Mouse (Mus musculus): ENCODE results near the gene Ston1.

Ston1 gene

GRCm38 (mm10) chr17:88597222-88598055 lies at the start of gene Ston1:
Gene Ston1, plus strand, starts transcription at chr17:88597684.
- DNase-seq = no peak

GRCm38 (mm10) chr17:88549411-88550191 lies 47.9 kb upstream of the Ston1 start:
- no peak for DNase-seq

- DNase-seq = no peak
These were observed 47.1 kb upstream of the Ston1 start for GRCm38 (mm10) chr17:88550351-88550750.

- DNase-seq = no peak
These were observed 46.2 kb upstream of the Ston1 start for GRCm38 (mm10) chr17:88550981-88551940.

- no peak for DNase-seq
These were observed 44.9 kb upstream of the Ston1 start for GRCm38 (mm10) chr17:88552556-88552955.

- DNase-seq = no peak
These were observed 44.5 kb upstream of the Ston1 start for GRCm38 (mm10) chr17:88553001-88553449.

- DNase-seq = no peak
These were observed 43.9 kb upstream of the Ston1 start for GRCm38 (mm10) chr17:88553473-88554087.

- no peak for DNase-seq
These were observed 41.3 kb upstream of the Ston1 start for GRCm38 (mm10) chr17:88556176-88556575.

GRCm38 (mm10) chr17:88556688-88557087 lies 40.8 kb upstream of the Ston1 start:
- DNase-seq = no peak

- DNase-seq = peak; percentile 40
These were observed 39.2 kb upstream of the Ston1 start for GRCm38 (mm10) chr17:88558168-88558842.

- DNase-seq = no peak
These were observed 33.9 kb upstream of the Ston1 start for GRCm38 (mm10) chr17:88563611-88564010.

- no peak for DNase-seq
These were observed 27.5 kb upstream of the Ston1 start for GRCm38 (mm10) chr17:88569807-88570540.

- no peak for DNase-seq
These were observed 26.7 kb upstream of the Ston1 start for GRCm38 (mm10) chr17:88570784-88571183.

GRCm38 (mm10) chr17:88574811-88575210 lies 22.7 kb upstream of the Ston1 start:
- DNase-seq = no peak

GRCm38 (mm10) chr17:88578522-88579242 lies 18.8 kb upstream of the Ston1 start:
- DNase-seq = no peak

- no peak for DNase-seq
These were observed 16.9 kb upstream of the Ston1 start for GRCm38 (mm10) chr17:88580556-88580955.

GRCm38 (mm10) chr17:88581511-88582021 lies 15.9 kb upstream of the Ston1 start:
- DNase-seq = no peak

GRCm38 (mm10) chr17:88582999-88583398 lies 14.5 kb upstream of the Ston1 start:
- no peak for DNase-seq

GRCm38 (mm10) chr17:88583411-88583810 lies 14.1 kb upstream of the Ston1 start:
- no peak for DNase-seq

GRCm38 (mm10) chr17:88587371-88587770 lies 10.1 kb upstream of the Ston1 start:
- DNase-seq = no peak

Measured in right cerebral cortex, postnatal 25 days (tissue).